Mouse (Mus musculus) gastrocnemius, postnatal 10 days (tissue): Measurements from ENCODE around the gene Zfp180. TPM values are rescaled to one million over a fixed set of nuclear protein-coding genes. Genes with fewer than 3 reads are reported as not detected.

Experiments
- total RNA-seq, 2 experiments: library from RNA; stranded (reverse); gene quantifications; 2 replicates each; pipeline ENCODE4 v1.2.3; 2021

Zfp180 gene
- total RNA-seq, 2 experiments from 2014 or later = 6.4 to 7.0 TPM

Other genes starting within 250 kb of the Zfp180 start
- not detected for gene Vmn1r176, start 244.6 kb upstream of the Zfp180 start, total RNA-seq
- not detected for gene Vmn1r177, start 215.5 kb upstream of the Zfp180 start, total RNA-seq
- gene Vmn1r178, start 189.9 kb upstream of the Zfp180 start, total RNA-seq = not detected
- not detected for gene Vmn1r179, start 154.9 kb upstream of the Zfp180 start, total RNA-seq
- not detected for gene Vmn1r180, start 131.3 kb upstream of the Zfp180 start, total RNA-seq
- not detected for gene Vmn1r181, start 107.3 kb upstream of the Zfp180 start, total RNA-seq
- gene V1rd19, start 80.2 kb upstream of the Zfp180 start, total RNA-seq = not detected
- gene Vmn1r183, start 28.7 kb upstream of the Zfp180 start, total RNA-seq = not detected
- gene Zfp112, start 30.4 kb downstream of the Zfp180 start, total RNA-seq = 1 to 10 TPM; 2.8 to 4.1 TPM
- gene Zfp235, start 52.2 kb downstream of the Zfp180 start, total RNA-seq = 1 to 10 TPM; 5.1 to 7.5 TPM
- gene Zfp114, start 93.1 kb downstream of the Zfp180 start, total RNA-seq = under 1 TPM; 0.26 to 0.81 TPM
- 1 to 10 TPM; 5.0 to 6.7 TPM for gene Zfp111, start 129.5 kb downstream of the Zfp180 start, total RNA-seq
- 1 to 10 TPM; 1.6 to 2.4 TPM for gene Zfp109, start 155.6 kb downstream of the Zfp180 start, total RNA-seq
- 1 to 10 TPM; 1.5 to 1.6 TPM for gene Zfp108, start 172.9 kb downstream of the Zfp180 start, total RNA-seq
- 1 to 10 TPM; 2.9 to 4.2 TPM for gene Zfp93, start 188.5 kb downstream of the Zfp180 start, total RNA-seq
- gene Zfp61, start 219.3 kb downstream of the Zfp180 start, total RNA-seq = 1 to 10 TPM; 4.2 to 5.6 TPM
- gene Zfp94, start 234.7 kb downstream of the Zfp180 start, total RNA-seq = 1 to 10 TPM; 2.1 to 4.0 TPM